Mouse (Mus musculus) liver, postnatal 0 days (tissue): ENCODE data around the gene Npas1.

Source experiments
- CTCF ChIP-seq: sonication (generic); IDR thresholded peaks from 2 replicates; pipeline ENCODE4 v1.5.1; 2016; ENCODE audit warnings: antibody characterized with exemption, low read depth
- EP300 ChIP-seq: IDR thresholded peaks from 2 replicates; pipeline ENCODE4 v1.6.1; 2016; ENCODE audit warnings: antibody characterized with exemption, low read depth, mild to moderate bottlenecking

DNA sequence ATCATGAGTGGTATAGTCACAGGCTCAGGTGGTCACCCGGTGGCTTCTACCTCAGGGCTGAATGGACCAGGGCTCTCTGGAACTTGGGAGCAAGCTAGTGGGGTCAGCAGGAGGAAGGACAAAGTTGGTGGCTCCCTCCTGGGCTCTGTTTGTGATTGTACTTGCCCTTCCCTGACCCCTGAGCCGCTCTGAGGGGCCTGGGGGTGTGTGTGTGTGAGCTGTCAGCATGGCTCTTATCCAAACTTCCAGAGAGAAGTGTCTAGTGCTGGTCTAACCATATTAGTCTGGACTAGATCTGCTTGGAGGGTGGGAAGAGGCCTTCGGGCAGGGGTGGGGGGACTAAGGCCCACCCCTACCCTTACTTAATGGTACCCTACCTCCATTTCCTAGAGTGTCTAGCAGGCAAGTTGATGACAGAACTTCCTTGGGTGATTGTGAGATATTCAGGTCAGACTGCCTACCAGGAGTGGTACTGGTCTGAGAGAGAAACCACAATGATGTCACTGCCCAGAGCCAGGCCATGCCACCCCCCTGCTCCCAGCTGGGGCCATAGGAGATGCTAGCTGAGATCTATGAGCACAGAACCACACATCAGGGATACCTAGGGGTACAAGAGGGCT is 44.1 kb downstream of the Npas1 start:
- TF ChIP-seq CTCF (no peak), EP300 (no peak)
